Mouse (Mus musculus): Measurements from ENCODE around the gene Ezh1.

GRCm38 (mm10) chr11:101195571-101195970 lies 30.7 kb downstream of the Ezh1 start:
- TF ChIP-seq GATA1 (IDR thresholded peaks at IDR 0.05; ENCODE audit: low read length) (no peak), TAL1 (IDR thresholded peaks at IDR 0.05; ENCODE audit: low read length) (no peak)

Measured in erythroblast, embryonic 14.5 days (primary cell).